Mouse (Mus musculus) MEL (cell line): Measurements from ENCODE around the gene Ddx21. TPM values are rescaled to one million over a fixed set of nuclear protein-coding genes. Genes with fewer than 3 reads are reported as not detected.
A peak's percentile ranks its signal among the peaks of the same experiment; 100 is the strongest.

ENCODE experiments used
- DNase-seq: peaks from one replicate; pipeline ENCODE4 v3.0.0; 2011; ENCODE audit warnings: low read depth, low spot score
- H3K27ac ChIP-seq: 2 replicates; pipeline ENCODE4 v1.5.1; 2012; ENCODE audit warnings: low read depth, mild to moderate bottlenecking, control low read depth, low read length, moderate library complexity; ENCODE audit not compliant: control insufficient read depth
- H3K27me3 ChIP-seq, 2 experiments: fragments of 150-350 bp in 1 of 2; sonication (generic) in 1 of 2; 2 replicates each; pipeline ENCODE4 v1.6.1; 2012; ENCODE audit warnings: low read length in 2 of 2, mild to moderate bottlenecking in 2 of 2, improper control_type of control experiment in 1 of 2, moderate library complexity in 1 of 2; ENCODE audit not compliant: insufficient read depth in 2 of 2, control insufficient read depth in 1 of 2
- H3K36me3 ChIP-seq, 2 experiments: 2 replicates each; pipeline ENCODE4 v1.6.1; 2012 to 2014; ENCODE audit warnings: low read length in 2 of 2, improper control_type of control experiment in 1 of 2, inconsistent platforms in 1 of 2, mild to moderate bottlenecking in 1 of 2; ENCODE audit not compliant: insufficient read depth in 2 of 2, control insufficient read depth in 1 of 2
- H3K4me1 ChIP-seq, 2 experiments: fragments of 150-350 bp in 1 of 2; sonication (generic) in 1 of 2; 2 replicates each; pipeline ENCODE4 v1.6.1; 2012; ENCODE audit warnings: low read length in 2 of 2, improper control_type of control experiment in 1 of 2, mild to moderate bottlenecking in 1 of 2; ENCODE audit not compliant: insufficient read depth in 2 of 2, control insufficient read depth in 1 of 2
- H3K4me3 ChIP-seq, 2 experiments: fragments of 150-350 bp in 1 of 2; sonication (generic) in 1 of 2; 2 replicates each; pipeline ENCODE4 v1.5.1; 2012; ENCODE audit warnings: low read depth in 2 of 2, low read length in 2 of 2, mild to moderate bottlenecking in 2 of 2, moderate library complexity in 2 of 2, control low read depth in 1 of 2, improper control_type of control experiment in 1 of 2; ENCODE audit not compliant: control insufficient read depth in 1 of 2, insufficient read depth in 1 of 2
- H3K79me2 ChIP-seq: 2 replicates; pipeline ENCODE4 v1.6.1; 2012; ENCODE audit warnings: mild to moderate bottlenecking, low read length, moderate library complexity; ENCODE audit not compliant: control insufficient read depth, poor library complexity, insufficient read depth
- H3K9ac ChIP-seq: 2 replicates; pipeline ENCODE4 v1.6.1; 2012; ENCODE audit warnings: low read depth, mild to moderate bottlenecking, control low read depth, low read length, moderate library complexity; ENCODE audit not compliant: control insufficient read depth, poor library complexity, severe bottlenecking
- H3K9me3 ChIP-seq: fragments of 150-350 bp; sonication (generic); replicated peaks from 2 replicates; pipeline ENCODE4 v1.6.1; 2012; ENCODE audit warnings: mild to moderate bottlenecking, low read length, improper control_type of control experiment, moderate library complexity; ENCODE audit not compliant: insufficient read depth
- CHD1 ChIP-seq: IDR thresholded peaks from 2 replicates; pipeline ENCODE4 v1.6.1; 2012; ENCODE audit warnings: low read depth, mild to moderate bottlenecking, inconsistent platforms, low read length, improper control_type of control experiment
- CHD2 ChIP-seq: IDR thresholded peaks from 2 replicates; pipeline ENCODE4 v1.6.1; 2011; ENCODE audit warnings: low read length, improper control_type of control experiment
- CTCF ChIP-seq, 3 experiments: IDR thresholded peaks in 2 of 3; conservative IDR thresholded peaks in 1 of 3; 2 replicates each; pipeline ENCODE4 v1.5.1; 2011 to 2012; ENCODE audit warnings: low read length in 3 of 3, low read depth in 2 of 3, mild to moderate bottlenecking in 2 of 3, improper control_type of control experiment in 1 of 3, inconsistent platforms in 1 of 3, mixed read lengths in 1 of 3, moderate library complexity in 1 of 3; ENCODE audit not compliant: control insufficient read depth in 1 of 3, insufficient read depth in 1 of 3, poor library complexity in 1 of 3, severe bottlenecking in 1 of 3
- EP300 ChIP-seq, 2 experiments: IDR thresholded peaks; 2 replicates each; pipeline ENCODE4 v1.6.1; 2011; ENCODE audit warnings: improper control_type of control experiment in 2 of 2, low read length in 2 of 2, low read depth in 1 of 2, mild to moderate bottlenecking in 1 of 2
- ETS1 ChIP-seq: IDR thresholded peaks from 2 replicates; pipeline ENCODE4 v1.6.1; 2012; ENCODE audit warnings: low read depth, mild to moderate bottlenecking, inconsistent platforms, low read length, improper control_type of control experiment, moderate library complexity
- GABPA ChIP-seq: IDR thresholded peaks from 2 replicates; pipeline ENCODE4 v1.6.1; 2012; ENCODE audit warnings: low read depth, mild to moderate bottlenecking, inconsistent platforms, low read length, improper control_type of control experiment, moderate library complexity
- HCFC1 ChIP-seq: IDR thresholded peaks from 2 replicates; pipeline ENCODE4 v1.6.1; 2012; ENCODE audit warnings: low read depth, mild to moderate bottlenecking, inconsistent platforms, low read length, improper control_type of control experiment, moderate library complexity
- KAT2A ChIP-seq: conservative IDR thresholded peaks from 2 replicates; pipeline ENCODE4 v1.6.1; 2012; ENCODE audit warnings: low read depth, low read length, improper control_type of control experiment, inconsistent platforms
- MAX ChIP-seq: IDR thresholded peaks from 2 replicates; pipeline ENCODE4 v1.6.1; 2011; ENCODE audit warnings: low read length, improper control_type of control experiment
- MEF2A ChIP-seq: IDR thresholded peaks from 2 replicates; pipeline ENCODE4 v1.6.1; 2014; ENCODE audit warnings: low read depth, mild to moderate bottlenecking, inconsistent platforms, low read length, improper control_type of control experiment; ENCODE audit not compliant: poor library complexity, insufficient replicate concordance, severe bottlenecking; ENCODE audit errors: extremely low read depth
- MYC ChIP-seq: IDR thresholded peaks from 2 replicates; pipeline ENCODE4 v1.6.1; 2011; ENCODE audit warnings: low read depth, mild to moderate bottlenecking, low read length, improper control_type of control experiment, moderate library complexity
- NELFE ChIP-seq: IDR thresholded peaks from 2 replicates; pipeline ENCODE4 v1.6.1; 2011; ENCODE audit warnings: low read depth, low read length, improper control_type of control experiment
- POLR2A ChIP-seq, 2 experiments: IDR thresholded peaks; 2 replicates each; pipeline ENCODE4 v1.6.1; 2011 to 2012; ENCODE audit warnings: low read length in 2 of 2, mild to moderate bottlenecking in 2 of 2, control low read depth in 1 of 2, improper control_type of control experiment in 1 of 2, low read depth in 1 of 2, moderate library complexity in 1 of 2; ENCODE audit not compliant: control insufficient read depth in 1 of 2, insufficient read depth in 1 of 2, poor library complexity in 1 of 2
- POLR2AphosphoS5 ChIP-seq: IDR thresholded peaks from 2 replicates; pipeline ENCODE4 v1.6.1; 2012; ENCODE audit warnings: low read depth, borderline replicate concordance, mild to moderate bottlenecking, inconsistent platforms, low read length, moderate library complexity, mixed read lengths
- SIN3A ChIP-seq: IDR thresholded peaks from 2 replicates; pipeline ENCODE4 v1.6.1; 2012; ENCODE audit warnings: low read length, improper control_type of control experiment, inconsistent platforms
- TAL1 ChIP-seq: IDR thresholded peaks from 2 replicates; pipeline ENCODE4 v1.6.1; 2012; ENCODE audit warnings: mild to moderate bottlenecking, inconsistent platforms, low read length, moderate library complexity, mixed read lengths
- TBP ChIP-seq: IDR thresholded peaks from 2 replicates; pipeline ENCODE4 v1.8.0; 2011; ENCODE audit warnings: low read depth, low read length, improper control_type of control experiment
- UBTF ChIP-seq: IDR thresholded peaks from 2 replicates; pipeline ENCODE4 v1.6.1; 2012; ENCODE audit warnings: low read depth, mild to moderate bottlenecking, inconsistent platforms, low read length, improper control_type of control experiment, moderate library complexity, borderline replicate concordance; ENCODE audit not compliant: insufficient read depth
- ZC3H11A ChIP-seq: IDR thresholded peaks from 2 replicates; pipeline ENCODE4 v1.6.1; 2012; ENCODE audit warnings: low read depth, mild to moderate bottlenecking, inconsistent platforms, low read length, improper control_type of control experiment
- ZKSCAN1 ChIP-seq: IDR thresholded peaks from 2 replicates; pipeline ENCODE4 v1.6.1; 2012; ENCODE audit warnings: low read depth, mild to moderate bottlenecking, inconsistent platforms, low read length, improper control_type of control experiment, moderate library complexity
- ZMIZ1 ChIP-seq: IDR thresholded peaks from 2 replicates; pipeline ENCODE4 v1.6.1; 2012; ENCODE audit warnings: low read depth, mild to moderate bottlenecking, inconsistent platforms, low read length, improper control_type of control experiment, moderate library complexity
- polyA plus RNA-seq, 2 experiments: library from polyadenylated mRNA; stranded (reverse) in 1 of 2; unstranded in 1 of 2; fragments of >175 nt in 1 of 2; fragments of >200 nt in 1 of 2; gene quantifications; 2 replicates each; pipeline versions ENCODE4 v1.2.1 to v1.2.4; 2012; ENCODE audit warnings: low replicate concordance in 2 of 2, low read depth in 1 of 2; ENCODE audit not compliant: insufficient read length in 2 of 2, insufficient read depth in 1 of 2, missing spikeins in 1 of 2
- total RNA-seq: library from RNA; depleted of rRNA; stranded (reverse); fragments of 300-350 nt; gene quantifications from 2 replicates; pipeline ENCODE4 v1.2.3, GENCODE M21; 2012

Gene Ddx21
- total and polyA plus RNA-seq, 3 experiments: 299 to 2,442 (median 386) TPM

- H3K27ac ChIP-seq: peak overlapping the region; percentile 98; the same call in 1 of the 2 replicates
- no peaks in the 10 kb centered on the region for H3K9me3 ChIP-seq
- TF ChIP-seq ETS1 (no peak), CHD1 (no peak), GABPA (no peak), TBP (no peak), ZMIZ1 (no peak), MEF2A (no peak), CTCF (IDR thresholded peaks at IDR 0.05 in 2 of 3, conservative IDR thresholded peaks at IDR 0.05 in 1 of 3; ENCODE audit: control insufficient read depth in 1 of 3, insufficient read depth in 1 of 3, low read depth in 2 of 3, low read length in 3 of 3, poor library complexity in 1 of 3, severe bottlenecking in 1 of 3) (no peak; a peak in 1 of 6 replicates), CHD2 (no peak), POLR2AphosphoS5 (no peak), ZC3H11A (no peak), KAT2A (no peak), ZKSCAN1 (no peak), TAL1 (no peak), HCFC1 (no peak), UBTF (no peak), POLR2A (IDR thresholded peaks at IDR 0.05; ENCODE audit: control insufficient read depth in 1 of 2, insufficient read depth in 1 of 2, low read depth in 1 of 2, low read length in 2 of 2, poor library complexity in 1 of 2) (no peak)
- no peaks in the 10 kb centered on the region; the same call in 1 of the 2 replicates for H3K79me2 ChIP-seq
- no peaks in the 10 kb centered on the region for H3K27me3 ChIP-seq
- peaks cover 0 to 16% of the 10 kb centered on the region in 2 experiments; a peak in 2 of 4 replicates for H3K36me3 ChIP-seq
- H3K4me3 ChIP-seq: no peak overlapping the region
- no peak overlapping the region for H3K9ac ChIP-seq
- no peak for DNase-seq
- H3K4me1 ChIP-seq: peaks cover 8 to 37% of the 10 kb centered on the region in 2 experiments
These were observed 57.8 kb downstream of the Ddx21 start for GRCm38 (mm10) chr10:62544316-62544715.

GRCm38 (mm10) chr10:62543399-62543808 is 58.7 kb downstream of the Ddx21 start:
- Histone ChIP-seq H3K4me1 (peaks cover 6 to 32% of the 10 kb centered on the region in 2 experiments), H3K27ac (peak overlapping the region; percentile 98)
- DNase-seq: peak; percentile 95

More at GRCm38 (mm10) chr10:62543399-62543808, 58.7 kb downstream of the Ddx21 start:
- TF ChIP-seq MYC (no peak), ETS1 (peak; percentile 83), SIN3A (peak; percentile 27; the same call in 1 of the 2 replicates), NELFE (peak; percentile 24; the same call in 1 of the 2 replicates), HCFC1 (no peak), POLR2A (IDR thresholded peaks at IDR 0.05; ENCODE audit: control insufficient read depth in 1 of 2, insufficient read depth in 1 of 2, low read depth in 1 of 2, low read length in 2 of 2, poor library complexity in 1 of 2) (peak in 1 of 2 experiments; percentile 66; a peak in 3 of 4 replicates), MAX (0 out of 2 replicates have a peak, but pooled peaks have one; percentile 15), EP300 (IDR thresholded peaks at IDR 0.05; ENCODE audit: low read depth in 1 of 2, low read length in 2 of 2) (peak; percentile 2 to 24; a peak in 1 of 4 replicates), TAL1 (peak; percentile 31; the same call in 1 of the 2 replicates)
- no peaks in the 10 kb centered on the region for H3K9me3 ChIP-seq
- H3K4me3 ChIP-seq: peak overlapping the region; percentile 12 to 17
- no peaks in the 10 kb centered on the region for H3K27me3 ChIP-seq
- H3K9ac ChIP-seq: peak overlapping the region; percentile 62
- H3K79me2 ChIP-seq: no peaks in the 10 kb centered on the region; the same call in 1 of the 2 replicates
- H3K36me3 ChIP-seq: peaks cover 0 to 16% of the 10 kb centered on the region in 2 experiments; a peak in 2 of 4 replicates
